Mouse (Mus musculus) stomach, postnatal 0 days (tissue): ENCODE data around the gene Hesx1.
A peak's percentile ranks its signal among the peaks of the same experiment; 100 is the strongest.

ENCODE experiments used
- CTCF ChIP-seq: IDR thresholded peaks from 2 replicates; pipeline ENCODE4 v1.5.1; 2016; ENCODE audit warnings: antibody characterized with exemption, low read depth, mild to moderate bottlenecking, moderate library complexity
- EP300 ChIP-seq: optimal IDR thresholded peaks from 2 replicates; pipeline ENCODE3; 2016; ENCODE audit warnings: antibody characterized with exemption

DNA sequence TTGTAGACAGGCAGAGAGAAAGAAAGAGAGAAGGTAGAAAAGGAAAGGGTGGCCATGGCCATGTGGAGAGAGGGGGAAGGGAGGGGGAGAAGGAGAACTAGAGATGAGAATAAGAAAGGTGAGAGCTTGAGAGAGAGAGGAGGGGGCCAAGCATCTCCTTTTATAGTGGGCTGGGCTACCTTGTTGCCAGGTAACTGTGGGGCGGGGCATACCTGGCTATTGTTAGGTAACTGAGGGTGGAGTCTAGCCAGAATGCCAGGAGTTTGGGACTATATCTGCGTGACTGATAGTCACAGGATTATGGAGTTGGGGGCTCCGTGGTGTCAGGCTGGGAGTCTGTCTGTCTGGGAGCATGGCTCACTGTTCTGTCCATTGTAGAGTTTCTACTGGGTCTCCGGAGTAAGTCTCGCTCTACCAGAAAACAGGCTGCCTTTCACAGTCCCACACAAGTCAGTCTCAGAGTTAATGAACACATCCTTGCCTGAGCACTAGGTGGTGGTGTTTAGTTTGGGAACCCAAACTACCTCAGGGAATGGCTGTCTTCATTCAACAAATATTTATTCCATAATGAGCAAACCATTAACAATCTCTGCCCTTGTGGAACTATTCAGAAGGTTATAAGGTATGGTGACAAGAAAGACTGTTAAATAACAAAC lies 12.6 kb upstream of the Hesx1 start:
- peak; percentile 61 for TF ChIP-seq CTCF
- no peak for TF ChIP-seq EP300
